Mouse (Mus musculus) liver, embryonic 15.5 days (tissue): ENCODE results near the gene Gm17545. TPM values are rescaled to one million over a fixed set of nuclear protein-coding genes. Genes with fewer than 3 reads are reported as not detected.
"Not testable (repeated sequence)": the region's sequence is repeated elsewhere in the genome, so short reads cannot be mapped to it uniquely, and the experiment has no call there.

Source experiments
- ATAC-seq: fragments of 200-750 bp; cut with Nextera tagmentation; 2 replicates; pipeline ENCODE4 v1.8.0; 2017; ENCODE audit warnings: moderate number of reproducible peaks, mild to moderate bottlenecking, moderate library complexity; ENCODE audit not compliant: insufficient read depth
- H3K27ac ChIP-seq: fragments of 300-500 bp; sonication (generic); replicated peaks from 2 replicates; pipeline ENCODE4 v1.5.1; 2015; ENCODE audit warnings: mild to moderate bottlenecking, inconsistent platforms
- H3K27me3 ChIP-seq: fragments of 300-500 bp; sonication (generic); 2 replicates; pipeline ENCODE4 v1.6.1; 2015; ENCODE audit warnings: mild to moderate bottlenecking, inconsistent platforms
- H3K36me3 ChIP-seq: fragments of 300-500 bp; sonication (generic); replicated peaks from 2 replicates; pipeline ENCODE4 v1.6.1; 2015; ENCODE audit warnings: moderate library complexity, mild to moderate bottlenecking, inconsistent platforms
- H3K4me1 ChIP-seq: fragments of 300-500 bp; sonication (generic); replicated peaks from 2 replicates; pipeline ENCODE4 v1.6.1; 2015; ENCODE audit warnings: inconsistent platforms
- H3K4me2 ChIP-seq: fragments of 300-500 bp; sonication (generic); 2 replicates; pipeline ENCODE4 v1.6.1; 2015; ENCODE audit warnings: moderate library complexity, mild to moderate bottlenecking, inconsistent platforms
- H3K4me3 ChIP-seq: fragments of 300-500 bp; sonication (generic); replicated peaks from 2 replicates; pipeline ENCODE4 v1.5.1; 2015; ENCODE audit warnings: mild to moderate bottlenecking, inconsistent platforms
- H3K9ac ChIP-seq: fragments of 300-500 bp; sonication (generic); 2 replicates; pipeline ENCODE4 v1.6.1; 2015; ENCODE audit warnings: moderate library complexity, mild to moderate bottlenecking, inconsistent platforms
- H3K9me3 ChIP-seq: fragments of 300-500 bp; sonication (generic); replicated peaks from 2 replicates; pipeline ENCODE4 v1.6.1; 2016; ENCODE audit warnings: inconsistent platforms
- WGBS: fragments of 180-500 bp; shearing (Covaris S2); methylation state at CpG from one replicate; pipeline ENCODE4 v1.1.7; 2015; ENCODE audit warnings: mixed read lengths; ENCODE audit not compliant: insufficient replicate concordance; 5-methylcytosine and 5-hydroxymethylcytosine counted together
- polyA plus RNA-seq: library from polyadenylated mRNA; unstranded; fragments of >200 nt; fragmentation: Nextera tagmentation; extraction: Ambion mirVana; gene quantifications from 2 replicates; pipeline ENCODE4 v1.2.1, GENCODE M21; 2015

Gm17545 gene
- polyA plus RNA-seq, result not detected in 2 replicates

DNA sequence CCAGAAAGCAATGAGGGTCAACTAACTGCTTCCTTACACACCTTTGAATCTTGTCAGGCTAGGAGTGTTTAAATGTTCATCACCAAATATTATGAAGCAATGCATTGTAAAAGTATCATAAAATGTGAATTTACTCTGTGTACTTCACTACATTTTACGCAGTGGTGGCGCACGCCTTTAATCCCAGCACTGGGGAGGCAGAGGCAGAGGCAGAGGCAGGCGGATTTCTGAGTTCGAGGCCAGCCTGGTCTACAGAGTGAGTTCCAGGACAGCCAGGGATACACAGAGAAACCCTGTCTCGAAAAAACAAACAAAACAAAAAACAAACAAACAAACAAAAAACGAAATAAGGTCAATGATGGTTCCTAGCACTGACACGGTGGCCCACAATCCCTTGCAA is at the start of gene Gm17545:
Gm17545 (plus strand) TSS at position 301 of the 400 bp plus-strand sequence.
- not testable (repeated sequence) for H3K9me3 ChIP-seq, ATAC-seq, H3K4me3 ChIP-seq, H3K27me3 ChIP-seq
- Histone ChIP-seq H3K9ac (0 out of 2 replicates have a peak within 1 kb of the TSS, but pooled peaks have one; percentile 15), H3K27ac (peak within 1 kb of the TSS; percentile 66), H3K4me2 (peak within 1 kb of the TSS; percentile 11; the same call in 1 of the 2 replicates), H3K36me3 (peaks cover 93% of the 10 kb centered on the region), H3K4me1 (peaks cover 22% of the 10 kb centered on the region)
- WGBS, result 71% methylated on average over 8 of the region's 8 CpGs

DNA sequence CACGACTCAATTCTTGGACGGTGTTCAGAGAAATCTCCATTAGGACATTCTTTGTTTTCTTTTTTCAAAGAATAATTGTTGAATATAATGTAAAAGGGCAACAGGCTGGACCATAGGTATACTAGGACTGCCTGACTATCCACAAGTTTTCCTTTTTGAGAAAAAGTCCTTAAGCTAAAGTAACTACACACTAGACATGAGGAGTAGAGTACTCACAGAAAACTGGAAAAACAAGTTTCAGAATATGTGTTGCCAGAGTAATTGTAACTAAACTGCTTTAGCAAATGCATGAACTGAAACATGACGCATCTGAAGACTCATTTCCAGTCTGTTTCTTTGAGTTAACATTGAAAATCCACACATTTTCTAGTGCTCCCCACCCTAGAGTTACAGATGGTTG is 48.7 kb upstream of the Gm17545 start:
- ATAC-seq, result no peak
- Histone ChIP-seq H3K4me1 (no peaks in the 10 kb centered on the region), H3K27me3 (no peaks in the 10 kb centered on the region), H3K9ac (no peak overlapping the region), H3K36me3 (no peaks in the 10 kb centered on the region), H3K4me3 (no peak overlapping the region), H3K4me2 (no peak overlapping the region), H3K27ac (no peak overlapping the region), H3K9me3 (no peaks in the 10 kb centered on the region)
- WGBS, result 73% methylated on average over 3 of the region's 3 CpGs

DNA sequence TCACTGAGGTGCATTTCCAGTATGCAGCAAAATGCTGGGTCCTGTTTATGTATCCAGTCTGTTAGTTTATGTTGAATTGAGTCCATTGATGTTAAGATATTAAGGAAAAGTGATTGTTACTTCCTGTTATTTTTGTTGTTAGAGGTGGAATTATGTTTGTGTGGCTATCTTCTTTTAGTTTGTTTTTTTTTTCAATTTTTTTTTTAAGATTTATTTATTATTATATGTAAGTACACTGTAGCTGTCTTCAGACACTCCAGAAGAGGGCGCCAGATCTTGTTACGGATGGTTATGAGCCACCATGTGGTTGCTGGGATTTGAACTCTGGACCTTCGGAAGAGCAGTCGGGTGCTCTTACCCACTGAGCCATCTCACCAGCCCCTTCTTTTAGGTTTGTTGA is 46.5 kb upstream of the Gm17545 start:
- not testable (repeated sequence) for H3K27ac ChIP-seq, H3K4me2 ChIP-seq, H3K36me3 ChIP-seq, H3K9ac ChIP-seq, H3K4me3 ChIP-seq, ATAC-seq, H3K9me3 ChIP-seq, H3K27me3 ChIP-seq
- WGBS, result 68% methylated on average over 4 of the region's 4 CpGs
- peaks cover 11% of the 10 kb centered on the region for H3K4me1 ChIP-seq

DNA sequence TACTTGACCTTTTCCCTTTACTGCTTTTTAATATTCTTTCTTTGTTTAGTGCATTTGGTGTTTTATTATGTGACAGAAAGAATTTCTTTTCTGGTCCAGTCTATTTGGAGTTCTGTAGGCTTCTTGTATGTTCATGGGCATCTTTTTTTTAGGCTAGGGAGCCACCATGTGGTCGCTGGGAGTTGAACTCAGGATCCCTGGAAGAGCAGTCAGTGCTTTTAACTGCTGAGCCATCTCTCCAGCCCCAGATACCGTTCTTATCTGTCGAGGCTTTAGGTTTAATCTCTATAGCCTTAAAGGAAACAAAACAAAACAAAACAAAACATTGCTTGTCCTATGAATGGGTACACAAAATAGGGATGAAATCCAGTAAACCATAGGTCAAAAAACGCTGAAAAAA is 45.7 kb upstream of the Gm17545 start:
- H3K27ac ChIP-seq, H3K9ac ChIP-seq, H3K36me3 ChIP-seq, ATAC-seq, H3K27me3 ChIP-seq, H3K4me3 ChIP-seq, H3K4me2 ChIP-seq, H3K9me3 ChIP-seq: not testable (repeated sequence)
- H3K4me1 ChIP-seq, result peaks cover 11% of the 10 kb centered on the region
- WGBS, result 16% methylated on average over 4 of the region's 4 CpGs

DNA sequence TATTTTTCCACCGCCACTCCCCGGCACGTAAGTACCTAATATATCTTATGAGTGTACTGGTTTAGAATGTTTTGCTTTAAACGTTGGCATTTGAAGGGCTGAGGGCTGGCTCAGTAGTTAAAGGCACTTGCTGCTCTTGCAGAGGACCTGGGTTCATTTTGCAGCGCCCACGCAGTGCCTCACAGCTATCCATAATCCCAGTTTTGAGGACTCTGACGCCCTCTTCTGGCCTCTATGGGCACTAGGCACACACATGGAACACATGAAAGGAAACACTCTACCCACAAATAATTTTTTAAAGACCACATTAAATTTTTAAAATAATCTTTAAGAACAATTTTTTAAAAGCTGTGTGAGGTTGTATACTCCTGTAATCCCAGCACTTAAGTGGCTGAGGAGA is 44.6 kb upstream of the Gm17545 start:
- no peak for ATAC-seq
- H3K27me3 ChIP-seq, result no peaks in the 10 kb centered on the region
- no peak overlapping the region for H3K9ac ChIP-seq
- no peaks in the 10 kb centered on the region for H3K36me3 ChIP-seq
- H3K27ac ChIP-seq, result no peak overlapping the region
- H3K4me1 ChIP-seq, result peaks cover 11% of the 10 kb centered on the region
- H3K9me3 ChIP-seq, result no peaks in the 10 kb centered on the region
- H3K4me3 ChIP-seq, result no peak overlapping the region
- WGBS, result 75% methylated on average over 7 of the region's 7 CpGs
- no peak overlapping the region for H3K4me2 ChIP-seq

DNA sequence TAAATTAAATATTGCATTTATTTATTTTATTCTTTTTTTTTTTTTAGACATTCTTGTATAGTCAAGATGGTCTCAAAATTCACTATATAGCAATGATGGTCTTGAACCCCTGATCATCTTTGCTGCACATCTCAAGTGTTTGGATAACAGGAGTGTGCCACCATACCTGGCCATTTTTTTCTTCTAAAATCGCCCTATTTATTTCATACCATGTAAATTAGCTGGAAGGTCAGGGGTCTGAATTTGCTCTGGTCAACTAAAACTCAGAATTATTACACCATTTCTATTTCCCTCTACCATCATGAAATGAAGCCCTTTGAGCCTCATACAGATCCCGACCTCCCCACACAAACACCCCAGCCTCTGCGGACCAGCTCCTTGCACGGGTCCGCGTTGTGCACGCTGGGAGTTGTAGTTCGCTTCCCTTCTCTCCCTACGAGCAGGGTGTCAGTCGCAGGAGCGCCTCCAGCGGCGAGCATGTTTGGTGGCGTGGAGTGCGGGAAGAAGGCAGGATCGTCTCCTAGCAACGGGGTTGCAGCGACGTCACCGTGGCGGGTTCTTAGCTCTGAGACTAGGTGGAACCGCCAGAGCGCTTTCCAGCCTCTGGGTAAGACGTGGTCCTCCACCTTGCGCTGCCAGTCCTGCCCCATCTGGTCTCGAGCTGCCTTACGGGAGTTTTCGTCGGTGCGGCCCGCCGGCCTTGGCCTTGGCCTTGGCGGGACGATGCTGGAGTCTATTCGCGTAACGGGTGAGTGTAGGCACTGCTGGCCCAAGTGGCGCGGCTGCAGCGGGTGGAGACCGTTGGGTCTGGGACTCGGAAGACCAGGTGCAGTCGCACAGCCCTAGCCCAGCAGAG is 42.9 kb upstream of the Gm17545 start, which contains the start of gene 9530077C05Rik:
9530077C05Rik (plus strand) TSS at position 512 of the 856 bp plus-strand sequence.
- no peaks in the 10 kb centered on the region for H3K9me3 ChIP-seq
- peak within 1 kb of the TSS; percentile 67 for H3K4me3 ChIP-seq
- H3K27ac ChIP-seq, result peak within 1 kb of the TSS; percentile 19; the same call in 1 of the 2 replicates
- H3K27me3 ChIP-seq, result no peaks in the 10 kb centered on the region
- peak; percentile 98 for ATAC-seq
- no peaks in the 10 kb centered on the region for H3K36me3 ChIP-seq
- peak within 1 kb of the TSS; percentile 92 for H3K4me2 ChIP-seq
- WGBS, result 1% methylated on average over 43 of the region's 43 CpGs
- peaks cover 11% of the 10 kb centered on the region for H3K4me1 ChIP-seq
- H3K9ac ChIP-seq, result peak within 1 kb of the TSS; percentile 62

DNA sequence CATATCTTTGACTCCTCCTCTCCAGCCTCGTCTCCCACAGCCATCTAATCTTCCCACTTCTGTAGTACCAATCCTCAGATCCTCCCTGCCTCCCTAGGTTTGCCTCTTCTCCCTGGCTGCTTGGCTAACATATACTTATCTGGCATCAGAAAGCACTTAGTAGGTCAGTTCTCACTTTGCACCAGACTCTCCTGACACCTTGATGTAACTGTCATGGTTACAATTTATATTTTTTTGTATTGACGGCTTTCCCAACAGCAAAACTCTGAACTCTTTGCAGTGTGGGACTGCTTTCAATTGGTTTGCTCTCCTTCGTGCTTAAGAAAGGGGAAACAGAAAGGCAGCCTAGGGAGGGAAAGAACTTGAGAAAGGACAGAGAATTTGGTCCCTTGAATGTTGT is 37.9 kb upstream of the Gm17545 start:
- no peak overlapping the region for H3K9ac ChIP-seq
- no peaks in the 10 kb centered on the region for H3K36me3 ChIP-seq
- no peak overlapping the region for H3K27ac ChIP-seq
- 52% methylated on average over 3 of the region's 3 CpGs for WGBS
- H3K9me3 ChIP-seq, result no peaks in the 10 kb centered on the region
- H3K4me2 ChIP-seq, result no peak overlapping the region
- H3K27me3 ChIP-seq, result no peaks in the 10 kb centered on the region
- H3K4me3 ChIP-seq, result no peak overlapping the region
- H3K4me1 ChIP-seq, result peaks cover 19% of the 10 kb centered on the region
- ATAC-seq, result no peak

- no peak overlapping the region for H3K4me2 ChIP-seq
- H3K27ac ChIP-seq, result no peak overlapping the region
- no peaks in the 10 kb centered on the region for H3K9me3 ChIP-seq
- no peak for ATAC-seq
- no peak overlapping the region for H3K9ac ChIP-seq
- 46% methylated on average over 6 of the region's 6 CpGs for WGBS
- no peaks in the 10 kb centered on the region for H3K27me3 ChIP-seq
- H3K36me3 ChIP-seq, result no peaks in the 10 kb centered on the region
- no peak overlapping the region for H3K4me3 ChIP-seq
- H3K4me1 ChIP-seq, result 0 out of 2 replicates have a peak, but pooled peaks cover 13% of the 10 kb centered on the region
Observed at GRCm38 (mm10) chr9:22417547-22417946, 36.5 kb upstream of the Gm17545 start.

DNA sequence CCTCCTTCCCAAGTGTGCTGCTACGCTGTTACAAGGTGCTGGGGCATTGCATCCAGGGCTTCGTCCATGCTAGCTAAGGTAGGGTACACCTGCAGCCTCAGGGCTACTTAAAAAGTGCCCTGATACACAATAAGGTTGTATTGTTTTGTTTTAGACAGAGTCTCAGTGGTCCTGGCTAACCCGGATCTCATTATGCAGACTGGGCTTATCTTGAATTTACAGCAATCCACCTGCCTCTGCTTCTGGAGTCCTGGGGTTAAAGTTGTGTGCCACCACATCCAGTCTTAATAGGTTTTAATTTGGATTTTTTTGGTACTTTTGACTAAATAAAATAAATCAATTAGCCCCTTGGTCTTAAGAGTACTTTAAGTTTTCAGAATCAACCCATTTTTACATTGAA is 34.2 kb upstream of the Gm17545 start:
- Histone ChIP-seq H3K36me3 (no peaks in the 10 kb centered on the region), H3K27me3 (no peaks in the 10 kb centered on the region), H3K9ac (no peak overlapping the region), H3K4me1 (peaks cover 21% of the 10 kb centered on the region; the same call in 1 of the 2 replicates), H3K4me2 (no peak overlapping the region), H3K27ac (no peak overlapping the region), H3K4me3 (no peak overlapping the region), H3K9me3 (no peaks in the 10 kb centered on the region)
- WGBS, result 58% methylated on average over 3 of the region's 3 CpGs
- ATAC-seq, result no peak

GRCm38 (mm10) chr9:22420491-22420890 is 33.6 kb upstream of the Gm17545 start:
- H3K36me3 ChIP-seq, result no peaks in the 10 kb centered on the region
- no peak overlapping the region for H3K9ac ChIP-seq
- H3K4me2 ChIP-seq, result no peak overlapping the region
- H3K27ac ChIP-seq, result no peak overlapping the region
- WGBS, result 60% methylated on average over 7 of the region's 7 CpGs
- H3K9me3 ChIP-seq, result no peaks in the 10 kb centered on the region
- no peak overlapping the region for H3K4me3 ChIP-seq
- ATAC-seq, result no peak
- H3K4me1 ChIP-seq, result peaks cover 21% of the 10 kb centered on the region; the same call in 1 of the 2 replicates
- H3K27me3 ChIP-seq, result no peaks in the 10 kb centered on the region

GRCm38 (mm10) chr9:22422559-22422958 is 31.5 kb upstream of the Gm17545 start:
- Histone ChIP-seq H3K4me2 (no peak overlapping the region), H3K27ac (no peak overlapping the region), H3K4me1 (peaks cover 21% of the 10 kb centered on the region; the same call in 1 of the 2 replicates), H3K36me3 (no peaks in the 10 kb centered on the region), H3K9ac (no peak overlapping the region), H3K9me3 (no peaks in the 10 kb centered on the region), H3K27me3 (no peaks in the 10 kb centered on the region), H3K4me3 (no peak overlapping the region)
- no peak for ATAC-seq
- WGBS, result 56% methylated on average over 1 of the region's 1 CpGs
